Mouse (Mus musculus): ENCODE results near the gene Cd300ld4.

DNA sequence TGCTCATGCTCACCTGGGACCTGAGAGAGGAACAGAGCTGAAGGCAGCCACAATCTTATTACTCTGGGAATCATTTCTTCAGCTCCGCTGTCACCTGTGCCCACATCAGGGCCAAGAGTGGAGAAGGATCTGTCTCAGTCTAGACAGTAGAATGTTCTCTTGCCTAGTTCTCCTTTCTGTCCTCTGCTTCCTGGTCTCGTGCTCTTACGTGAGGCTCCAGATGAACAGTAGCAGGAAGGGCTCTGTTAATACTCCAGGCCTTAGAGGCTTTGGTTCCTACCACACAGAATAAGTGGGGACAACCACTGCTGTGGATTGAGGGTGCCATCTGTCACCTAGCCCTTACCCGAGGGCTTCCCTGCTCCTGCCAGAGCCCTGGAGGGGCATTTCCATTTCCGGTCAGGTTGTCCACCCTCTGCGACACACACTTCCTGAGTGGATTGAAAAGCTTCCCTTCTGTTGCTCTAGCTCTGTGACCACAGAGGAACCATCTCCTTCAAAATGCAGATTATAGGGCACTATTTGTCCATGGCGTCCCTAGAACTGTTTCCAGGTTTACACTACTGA lies 25.3 kb downstream of the Cd300ld4 start, which contains the start of gene Cd300c2:
- TF ChIP-seq POLR2A (IDR thresholded peaks at IDR 0.05; ENCODE audit: low read depth, low read length): no peak
- no peak for TF ChIP-seq CTCF (IDR thresholded peaks at IDR 0.05; ENCODE audit: borderline replicate concordance, insufficient read depth, low read length)

Measured in embryonic fibroblast, embryonic 13.5 days (primary cell).